Mouse (Mus musculus) inflammation-experienced regulatory T-cells, adult 6 months (primary cell): ENCODE results near the gene Galnt14. TPM values are rescaled to one million over a fixed set of nuclear protein-coding genes. Genes with fewer than 3 reads are reported as not detected.

ENCODE experiments used
- ATAC-seq: one replicate; pipeline ENCODE4 v1.8.0; 2017
- polyA plus RNA-seq, 3 experiments: library from polyadenylated mRNA; unstranded; fragments of 100-300 nt; shearing (Covaris generic); gene quantifications; one replicate each; pipeline ENCODE4 v1.2.1; 2017

The Galnt14 gene
- 1 to 10 TPM in 2 of 3 experiments, under 1 TPM in 1; 0.66 to 2.1 (median 2.0) TPM for polyA plus RNA-seq

DNA sequence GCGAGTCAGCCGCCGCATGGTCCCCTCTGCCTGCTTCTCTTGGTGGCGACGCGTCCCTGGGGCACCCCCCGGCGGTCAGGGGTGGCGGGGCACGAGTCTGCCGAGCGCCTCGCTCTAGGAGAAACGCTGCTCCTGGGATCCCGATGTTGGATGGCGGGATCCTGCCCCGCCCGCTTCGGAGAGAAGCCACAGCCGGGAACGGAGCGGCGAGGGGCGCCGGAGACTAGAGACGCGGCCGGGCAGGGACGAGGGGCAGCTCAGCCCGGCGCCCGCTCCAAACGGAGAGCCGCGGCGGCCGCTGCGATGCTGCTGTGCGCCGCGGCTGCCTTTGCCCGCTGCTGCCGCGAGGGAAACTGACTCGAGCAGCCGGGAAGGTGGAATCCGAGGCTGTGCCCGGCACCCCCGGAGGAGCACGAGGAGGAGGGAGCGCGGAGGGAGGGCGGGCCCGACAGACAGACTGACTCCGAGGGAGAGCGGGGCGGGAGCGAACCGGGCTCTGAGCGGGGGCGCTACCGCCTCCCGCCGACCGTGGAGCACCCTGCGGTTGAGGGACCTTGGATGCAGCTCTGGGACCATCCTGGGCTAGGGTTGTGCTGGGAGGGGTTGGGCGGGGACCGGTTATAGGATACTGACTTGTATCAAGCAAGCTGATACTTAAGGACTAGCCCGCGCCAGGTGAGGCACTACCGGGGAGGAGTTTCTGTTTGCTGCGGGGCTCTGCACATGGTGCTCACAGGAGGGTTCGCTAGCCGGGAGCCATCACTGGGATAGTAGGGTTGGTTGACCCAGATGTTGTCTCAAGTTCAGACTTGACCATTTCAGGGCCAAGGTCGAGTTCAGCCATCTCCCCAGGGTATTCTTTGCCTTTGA, at the start of gene Galnt14:
Gene Galnt14 (minus strand): TSS at position 412 of the 870 bp plus-strand sequence.
- ATAC-seq, result peak; percentile 32

DNA sequence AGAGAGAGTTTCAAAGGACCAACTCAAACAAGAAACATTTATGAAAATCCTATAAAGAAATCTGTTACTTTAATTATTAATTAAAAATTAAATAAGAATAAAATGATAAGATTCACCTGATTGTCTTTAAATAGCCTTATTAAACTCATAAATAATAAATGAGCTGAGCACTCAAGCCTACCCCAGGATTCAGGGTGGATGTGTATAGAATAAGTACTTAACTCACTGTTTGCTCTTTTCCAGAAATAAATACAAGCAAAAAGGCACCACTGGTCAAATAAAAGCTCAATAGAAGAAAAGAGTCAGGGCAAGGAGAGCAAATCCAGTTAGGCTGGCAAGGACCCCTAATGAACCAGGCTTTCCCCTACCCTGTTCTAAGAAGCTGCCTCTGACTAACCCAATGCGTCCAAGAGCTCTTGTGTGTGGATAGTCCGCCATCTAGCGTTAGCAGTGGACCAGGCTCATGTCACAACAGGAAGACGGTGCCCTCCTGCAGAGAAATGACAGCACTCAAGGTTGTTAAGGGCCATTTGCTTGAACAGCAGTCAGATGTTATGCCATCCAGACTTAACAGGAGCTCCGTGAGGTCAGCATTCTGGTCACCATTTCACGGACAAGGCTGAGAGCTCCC, 33.5 kb upstream of the Galnt14 start:
- ATAC-seq, result peak; percentile 93

DNA sequence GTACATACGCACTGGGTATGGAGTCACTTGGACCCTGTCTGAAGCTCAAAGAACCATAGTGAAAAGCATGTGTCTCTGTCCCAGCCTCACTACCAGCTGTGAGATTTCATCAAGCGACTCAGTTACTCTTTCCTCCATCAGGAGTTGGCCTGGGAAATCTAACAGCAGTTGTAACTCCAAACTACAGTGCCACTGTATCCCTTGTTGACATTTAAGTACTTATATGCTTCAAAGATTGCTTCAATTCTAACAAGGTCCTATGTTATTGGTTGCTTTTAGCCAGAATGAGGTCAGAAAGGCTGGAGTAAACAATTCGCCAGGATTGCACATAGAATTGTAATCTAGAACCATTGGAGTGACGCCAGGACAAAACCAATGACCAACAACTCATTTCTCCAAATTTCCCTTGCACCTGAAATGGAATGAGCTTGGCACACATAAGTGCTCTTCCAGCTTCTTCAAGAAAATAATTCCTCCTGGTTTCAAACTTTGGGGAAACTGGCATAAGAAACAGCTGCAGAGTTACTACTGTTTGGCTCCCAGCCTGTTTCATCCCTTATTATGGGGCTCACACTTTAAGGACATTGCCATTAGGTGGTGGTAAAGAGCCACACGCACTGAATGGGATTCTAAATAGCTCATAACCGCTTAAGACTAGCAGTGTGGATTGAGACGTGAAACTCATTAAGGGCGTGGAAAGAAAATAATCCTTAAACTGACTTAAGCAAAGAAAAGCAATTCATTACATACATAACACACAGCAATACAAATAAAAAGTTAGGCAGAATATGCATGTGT, 13.8 kb upstream of the Galnt14 start:
- no peak for ATAC-seq

DNA sequence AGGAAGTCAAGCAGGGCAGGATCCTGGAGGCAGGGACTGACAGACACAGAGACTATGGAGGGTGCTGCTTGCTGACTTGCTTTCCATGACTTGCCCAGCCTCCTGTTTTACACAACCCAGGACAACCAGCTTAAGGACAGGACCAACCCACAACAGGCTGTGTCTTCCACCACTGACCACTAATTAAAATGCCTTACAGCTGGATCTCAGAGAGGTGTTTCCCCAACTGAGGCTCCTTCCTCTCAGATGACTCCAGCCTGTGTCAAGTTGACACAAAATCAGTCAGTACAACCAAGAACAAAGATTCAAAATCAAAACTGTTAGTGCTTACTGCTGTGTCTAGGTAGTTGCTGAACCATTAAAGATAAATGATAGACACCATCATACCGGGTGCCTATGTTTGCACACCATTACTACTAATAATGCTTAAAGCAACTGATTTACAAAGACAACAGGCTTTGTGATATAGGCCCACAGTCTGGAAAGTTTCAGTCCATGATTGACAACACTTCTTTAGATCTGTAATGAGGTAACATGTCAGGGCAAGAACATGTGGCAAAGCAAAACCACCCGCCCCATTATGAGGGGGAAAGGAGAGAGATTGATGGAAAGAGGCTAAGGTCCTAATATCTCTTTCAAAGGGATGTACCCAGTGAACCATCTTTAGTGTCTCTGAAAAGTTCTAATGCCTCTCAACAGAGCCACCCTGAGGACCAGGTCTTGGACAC, 8.9 kb upstream of the Galnt14 start:
- ATAC-seq, result no peak

DNA sequence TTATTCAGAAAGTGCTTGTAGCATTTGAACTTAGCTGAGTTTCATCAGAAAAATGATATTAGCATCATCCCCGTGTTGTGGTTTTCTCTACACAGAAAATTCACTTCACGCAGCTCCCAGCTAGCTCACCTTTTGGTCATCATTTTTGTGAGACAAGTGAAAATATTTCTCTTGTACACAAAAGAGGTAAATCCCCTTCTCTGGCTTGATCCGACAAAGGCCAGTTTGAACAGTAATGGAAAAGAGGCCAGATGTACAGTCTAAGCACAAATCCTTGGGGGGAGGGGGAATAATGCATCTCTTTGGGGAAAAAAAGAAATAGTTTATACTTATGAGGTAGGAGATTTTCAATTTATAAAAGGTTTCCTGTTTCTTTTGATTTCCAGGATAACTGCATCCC, 6.4 kb upstream of the Galnt14 start:
- no peak for ATAC-seq

DNA sequence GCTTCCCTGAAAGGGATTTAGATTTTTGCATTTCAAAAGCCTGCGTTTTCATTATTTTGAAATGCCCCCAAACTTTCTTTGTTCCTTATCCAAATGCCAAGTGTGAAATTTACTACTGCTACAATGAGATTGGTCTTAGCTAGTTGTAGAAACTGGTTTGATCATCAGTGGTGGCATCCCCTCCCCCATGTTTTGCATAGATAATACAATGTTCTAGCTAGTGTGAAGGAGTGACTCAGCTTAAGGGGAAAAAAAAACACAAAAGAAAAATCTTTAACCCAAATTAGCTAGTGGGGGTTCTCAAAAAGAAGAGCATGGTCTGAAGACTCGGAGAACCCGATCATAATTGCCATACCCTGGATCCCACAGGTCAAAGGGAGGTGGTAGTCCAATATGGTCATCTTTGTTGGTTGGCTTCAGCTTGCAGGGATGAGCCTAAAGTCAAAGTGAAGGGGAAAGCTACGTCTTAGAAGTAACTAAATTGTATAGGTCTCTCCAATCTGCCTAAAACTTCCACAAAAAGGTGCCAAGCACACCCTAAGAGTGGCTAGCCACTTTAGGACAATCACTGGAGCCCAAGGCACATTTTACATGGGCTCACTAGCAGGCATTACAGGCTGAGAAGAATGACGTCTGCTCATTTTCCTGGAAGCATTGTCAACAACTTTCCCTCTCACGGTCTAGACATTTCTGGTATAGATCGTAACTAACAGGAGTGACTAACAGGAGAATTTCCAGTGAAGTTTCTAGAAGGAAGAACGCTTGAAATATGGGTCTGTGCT, 4.4 kb upstream of the Galnt14 start:
- no peak for ATAC-seq

- ATAC-seq, result no peak
These were observed 3.1 kb upstream of the Galnt14 start for GRCm38 (mm10) chr17:73713347-73713746.

DNA sequence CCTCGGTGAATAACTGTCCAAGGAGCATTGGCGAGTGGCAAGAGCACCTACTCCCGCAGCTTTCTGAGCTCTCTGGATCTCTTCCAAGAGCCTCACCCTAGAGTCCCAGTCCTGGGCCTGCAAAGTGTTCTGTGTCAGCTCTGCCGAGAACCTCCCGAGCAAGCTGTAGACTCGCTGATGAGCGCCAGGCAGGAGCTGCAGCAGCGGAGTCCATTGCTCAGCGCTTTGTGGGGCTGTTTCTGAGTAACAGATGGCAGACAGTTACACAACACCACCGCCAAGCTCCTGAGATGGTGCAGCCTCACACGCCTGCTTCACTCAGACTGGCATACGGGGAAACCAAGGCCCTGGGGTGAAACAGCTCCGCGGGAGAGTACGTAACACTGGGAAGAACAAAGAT, 1.7 kb upstream of the Galnt14 start:
- no peak for ATAC-seq

- ATAC-seq, result no peak
These were observed 867 bp downstream of the Galnt14 start for GRCm38 (mm10) chr17:73709131-73710041.

GRCm38 (mm10) chr17:73708451-73708850, 1.8 kb downstream of the Galnt14 start:
- no peak for ATAC-seq

DNA sequence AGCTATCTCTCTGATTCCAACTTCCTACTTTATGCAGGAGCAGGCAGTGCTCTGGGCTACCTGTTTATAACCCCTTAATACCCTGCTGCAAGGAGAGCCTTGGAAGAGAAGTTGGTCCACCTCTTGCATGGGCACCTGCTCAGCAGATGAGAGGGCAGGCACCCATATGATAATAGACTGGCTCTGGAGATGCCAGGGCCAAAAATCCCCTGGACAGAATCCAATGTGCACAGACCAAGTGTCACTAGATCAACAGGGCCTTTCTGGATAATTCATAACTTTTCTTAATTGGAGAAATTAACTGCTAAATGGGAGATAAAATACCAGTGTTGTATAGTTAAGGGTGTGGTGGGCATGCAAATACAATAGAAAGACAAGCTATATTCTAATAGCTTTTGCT, 6.7 kb downstream of the Galnt14 start:
- ATAC-seq, result no peak

- ATAC-seq, result no peak
These were observed 9.2 kb downstream of the Galnt14 start for GRCm38 (mm10) chr17:73701016-73701415.

DNA sequence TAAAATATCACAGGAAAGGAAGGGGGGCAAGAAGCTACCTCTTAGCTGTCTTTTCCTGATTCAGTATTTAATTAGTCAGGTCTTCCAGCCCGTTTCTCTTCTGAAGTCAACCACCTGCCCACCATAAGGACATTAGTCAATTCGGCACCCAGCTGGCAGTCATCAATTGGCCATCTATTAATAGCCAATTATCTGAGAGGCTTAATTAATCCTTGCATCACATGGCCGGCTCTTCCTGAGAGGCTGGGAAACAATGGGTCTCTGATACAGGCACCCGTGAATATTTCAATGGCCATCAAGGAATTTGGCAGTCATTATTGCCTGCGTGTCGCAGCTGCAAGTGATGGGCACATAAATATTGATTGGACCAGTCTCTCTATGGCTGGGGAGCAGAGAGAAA, 10.4 kb downstream of the Galnt14 start:
- ATAC-seq, result no peak

DNA sequence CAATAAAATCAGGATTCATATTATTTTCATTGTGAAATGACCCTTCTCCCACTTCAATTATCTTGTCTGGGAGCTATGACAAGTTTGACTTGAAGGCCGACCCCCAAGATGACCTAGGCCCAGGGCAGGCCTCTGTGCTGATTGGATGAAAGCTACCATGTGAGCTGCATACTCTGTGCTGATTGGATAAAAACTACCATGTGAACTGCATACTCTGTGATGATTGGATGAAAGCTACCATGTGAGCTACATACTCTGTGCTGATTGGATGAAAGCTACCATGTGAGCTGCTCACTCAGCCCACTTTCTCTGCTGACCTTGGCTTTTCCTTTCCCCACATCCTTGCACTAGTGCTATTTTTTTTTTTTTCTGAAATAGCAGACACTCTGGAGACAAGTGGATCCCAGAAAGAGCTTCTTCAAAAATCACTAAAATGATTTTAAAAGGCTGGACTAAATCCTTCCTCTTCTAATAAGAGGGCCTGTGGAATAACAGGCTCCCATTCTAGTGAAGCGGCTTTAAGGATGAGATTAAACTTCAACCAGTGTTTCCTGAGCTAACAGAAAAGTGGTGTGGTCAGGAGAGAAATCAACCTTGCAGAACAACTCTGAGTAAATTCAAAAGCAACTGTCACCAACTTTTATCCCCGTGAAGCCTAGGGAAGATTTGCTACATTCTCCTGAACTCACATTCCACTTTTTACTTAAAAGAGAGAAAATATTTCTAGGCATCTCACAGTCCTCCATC, 15.9 kb downstream of the Galnt14 start:
- ATAC-seq, result no peak

DNA sequence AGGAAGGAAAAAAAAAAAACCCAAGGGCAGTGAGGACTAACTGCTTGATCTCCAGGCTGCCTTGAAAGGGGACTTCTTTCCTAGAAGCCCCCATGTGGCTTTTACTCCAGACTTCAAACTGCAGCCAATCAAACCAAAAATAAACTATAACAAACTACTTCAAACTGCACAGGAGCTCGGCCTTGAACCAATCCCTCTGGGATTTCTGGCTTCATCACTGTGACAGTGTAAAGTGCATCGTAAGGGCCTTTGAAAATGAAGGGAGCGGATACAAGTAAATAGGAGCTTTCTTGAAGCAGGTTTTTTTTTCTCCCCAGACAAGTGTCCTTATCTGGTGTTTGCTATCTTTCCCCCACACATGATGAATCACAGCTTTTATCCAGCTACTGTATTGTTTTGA, 22.0 kb downstream of the Galnt14 start:
- ATAC-seq, result no peak

- no peak for ATAC-seq
These were observed 24.0 kb downstream of the Galnt14 start for GRCm38 (mm10) chr17:73686292-73686691.

DNA sequence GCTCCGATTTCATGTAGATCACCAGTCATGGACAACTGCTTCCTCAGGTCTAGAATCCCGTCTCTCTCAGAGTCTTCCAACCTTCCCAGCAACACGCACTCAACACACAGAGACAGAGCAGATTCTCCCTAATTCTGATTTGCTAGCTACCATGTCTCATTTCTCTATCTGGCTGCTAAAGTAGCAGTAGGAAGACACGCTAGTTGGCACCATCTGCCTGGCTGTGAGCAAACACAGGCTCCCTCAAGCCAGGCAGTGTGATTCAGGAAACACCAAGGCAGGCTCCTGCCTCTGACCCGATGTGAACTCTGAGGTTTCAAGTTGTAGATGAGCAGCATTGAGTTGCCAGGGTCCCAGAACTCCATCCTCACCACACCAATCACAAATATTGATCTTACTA, 25.5 kb downstream of the Galnt14 start:
- ATAC-seq, result no peak

DNA sequence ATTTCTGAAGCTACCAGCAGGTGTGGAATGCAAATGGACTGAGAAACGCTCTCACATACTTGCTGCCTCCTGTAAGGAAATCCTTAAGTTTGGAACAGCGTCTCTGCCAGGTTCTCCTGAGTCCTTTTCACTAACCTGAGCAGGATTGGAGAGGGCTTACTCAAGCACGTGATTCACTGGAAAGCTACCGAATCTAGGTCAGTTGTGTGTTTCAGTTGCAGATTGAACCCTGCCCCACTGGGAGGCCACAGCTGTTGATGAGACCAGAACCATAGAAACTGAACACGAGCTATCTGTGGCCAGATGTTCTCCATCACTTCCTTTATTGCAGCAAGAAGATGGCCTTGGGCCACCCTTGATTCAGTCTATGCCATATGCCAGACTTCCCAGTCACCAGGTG, 38.3 kb downstream of the Galnt14 start:
- ATAC-seq, result no peak

GRCm38 (mm10) chr17:73670048-73670447, 40.2 kb downstream of the Galnt14 start:
- no peak for ATAC-seq

DNA sequence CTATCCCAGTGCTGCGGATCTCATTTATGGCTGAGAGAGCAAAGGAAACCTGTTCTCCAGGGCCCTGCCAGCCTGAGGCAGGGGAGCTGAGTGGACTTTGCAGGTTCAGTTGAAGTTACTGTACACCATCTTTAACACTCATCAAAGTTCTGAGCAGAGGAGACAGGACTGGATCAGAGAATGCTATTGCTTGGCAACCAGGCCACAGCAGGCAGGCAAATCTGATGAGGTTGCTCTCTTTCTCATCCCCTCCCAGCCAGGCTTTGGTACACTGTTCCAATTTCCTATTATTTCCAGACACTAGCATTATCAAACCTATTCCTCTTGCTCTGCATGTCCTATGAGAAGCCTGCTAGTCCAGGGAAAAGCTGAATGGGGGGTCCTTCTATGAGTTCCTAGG, 41.3 kb downstream of the Galnt14 start:
- no peak for ATAC-seq
